Mouse (Mus musculus) retina, postnatal 1 day (tissue): ENCODE measurements around the gene Sdha.

Experiments used
- DNase-seq: peaks from one replicate; pipeline ENCODE4 v3.0.0-alpha.2; 2012

Sdha gene

GRCm38 (mm10) chr13:74349566-74350434, at the start of gene Sdha, which contains the start of gene Ccdc127:
Sdha (minus strand) TSS chr13:74350280.
Ccdc127 (plus strand) TSS chr13:74350309.
- peak; percentile 98 for DNase-seq

GRCm38 (mm10) chr13:74399298-74399839, 49.3 kb upstream of the Sdha start, which contains the start of gene Ftl1-ps1:
Ftl1-ps1 (plus strand) TSS chr13:74399694.
- peak; percentile 16 for DNase-seq

GRCm38 (mm10) chr13:74391156-74391555, 41.1 kb upstream of the Sdha start:
- DNase-seq = peak; percentile 7

- peak; percentile 74 for DNase-seq
These were observed 40.4 kb upstream of the Sdha start, which contains the start of gene Zfp72 for GRCm38 (mm10) chr13:74390371-74390990. Zfp72 (minus strand) TSS chr13:74390836.

GRCm38 (mm10) chr13:74389730-74390129, 39.6 kb upstream of the Sdha start:
- DNase-seq = no peak

- DNase-seq = peak; percentile 22
These were observed 32.2 kb upstream of the Sdha start for GRCm38 (mm10) chr13:74382289-74382688.

GRCm38 (mm10) chr13:74381533-74382276, 31.6 kb upstream of the Sdha start:
- peak; percentile 12 for DNase-seq

- DNase-seq = no peak
These were observed 13.8 kb upstream of the Sdha start, which contains the start of gene Lrrc14b for GRCm38 (mm10) chr13:74363859-74364235. Lrrc14b (minus strand) TSS chr13:74364005.

- DNase-seq = no peak
These were observed 13.2 kb upstream of the Sdha start for GRCm38 (mm10) chr13:74363176-74363858.

- no peak for DNase-seq
These were observed 12.1 kb upstream of the Sdha start for GRCm38 (mm10) chr13:74362218-74362617.

GRCm38 (mm10) chr13:74356491-74356890, 6.4 kb upstream of the Sdha start:
- no peak for DNase-seq

GRCm38 (mm10) chr13:74350435-74350906, 391 bp upstream of the Sdha start:
- DNase-seq = no peak

GRCm38 (mm10) chr13:74341036-74341435, 9.0 kb downstream of the Sdha start:
- DNase-seq = peak; percentile 66

- no peak for DNase-seq
These were observed 20.8 kb downstream of the Sdha start for GRCm38 (mm10) chr13:74329321-74329720.

- DNase-seq = peak; percentile 95
These were observed 32.8 kb downstream of the Sdha start, which contains the start of gene Pdcd6 for GRCm38 (mm10) chr13:74317170-74317849. Pdcd6 (minus strand) TSS chr13:74317580.

GRCm38 (mm10) chr13:74316789-74317169, 33.3 kb downstream of the Sdha start:
- DNase-seq = no peak

- no peak for DNase-seq
These were observed 33.7 kb downstream of the Sdha start for GRCm38 (mm10) chr13:74316386-74316785.

- DNase-seq = no peak
These were observed 35.5 kb downstream of the Sdha start for GRCm38 (mm10) chr13:74314616-74315015.

- no peak for DNase-seq
These were observed 44.3 kb downstream of the Sdha start for GRCm38 (mm10) chr13:74305780-74306179.

GRCm38 (mm10) chr13:74305380-74305779, 44.7 kb downstream of the Sdha start:
- DNase-seq = no peak
